Mouse (Mus musculus): ENCODE data around the gene Efnb2.

The Efnb2 gene

GRCm38 (mm10) chr8:8571625-8572215 lies 89.3 kb downstream of the Efnb2 start:
- no peak for DNase-seq (ENCODE audit: low spot score in 2 of 2)

GRCm38 (mm10) chr8:8569280-8569679 lies 91.8 kb downstream of the Efnb2 start:
- DNase-seq (ENCODE audit: low spot score in 2 of 2), result no peak

GRCm38 (mm10) chr8:8568215-8568773 lies 92.7 kb downstream of the Efnb2 start:
- no peak for DNase-seq (ENCODE audit: low spot score in 2 of 2)

All from urinary bladder, postnatal 36 days (tissue).